Mouse (Mus musculus): ENCODE results near the gene Aldh2. TPM values are rescaled to one million over a fixed set of nuclear protein-coding genes. Genes with fewer than 3 reads are reported as not detected.
"Not testable (repeated sequence)": the region's sequence is repeated elsewhere in the genome, so short reads cannot be mapped to it uniquely, and the experiment has no call there.

Gene Aldh2
- 108 and 110 TPM in 2 replicates for polyA plus RNA-seq (2016; fragmentation: Nextera tagmentation; extraction: Ambion mirVana)

DNA sequence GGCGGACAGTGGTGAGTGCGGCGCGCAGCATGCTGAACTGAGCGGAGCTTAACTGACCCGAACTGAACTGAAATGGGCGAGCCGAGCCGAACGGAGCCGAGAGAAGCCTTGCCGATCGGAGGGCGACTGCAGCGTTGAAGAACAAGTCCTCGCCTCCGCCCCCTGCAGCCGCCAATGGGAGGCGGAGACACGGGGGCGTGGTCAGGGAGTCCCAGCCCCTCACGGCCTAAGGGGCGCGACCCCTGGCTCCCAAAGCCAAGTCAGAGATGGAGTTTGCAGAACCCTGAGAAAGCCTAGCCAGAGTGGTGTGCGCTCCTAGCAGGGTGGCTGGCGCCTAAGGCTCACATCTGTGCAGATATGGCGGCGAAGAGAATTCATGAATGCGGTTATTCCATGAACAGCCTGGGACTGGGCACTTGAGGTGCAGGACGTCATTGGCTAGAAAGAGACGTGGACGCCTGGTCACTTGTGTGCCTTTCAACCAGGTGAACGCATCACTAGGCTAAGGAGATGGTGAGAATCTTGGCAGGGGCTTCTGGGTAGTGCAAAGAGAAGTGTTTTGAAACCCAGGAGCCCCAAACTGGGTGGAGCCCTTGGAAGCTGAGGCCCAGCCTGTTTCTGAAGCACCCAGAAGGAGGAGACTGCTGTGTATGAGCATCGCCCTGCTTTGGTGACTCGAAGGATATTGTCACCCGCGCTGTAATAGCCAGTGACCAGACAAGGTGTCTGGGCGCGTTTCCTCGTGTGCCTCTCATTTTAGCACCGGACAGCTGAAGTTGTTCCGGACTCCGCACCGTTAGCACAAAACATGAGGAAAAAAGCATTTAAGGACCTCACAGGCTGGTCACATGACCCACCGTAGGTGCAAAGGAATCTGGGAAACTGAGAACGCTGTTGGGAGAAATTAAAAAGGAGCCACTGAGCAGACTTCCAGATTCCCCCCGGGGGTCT is at the start of gene Aldh2:
Gene Aldh2, minus strand, starts transcription at position 374 of the 951 bp plus-strand sequence.
- 3% methylated on average over 47 of the region's 47 CpGs for WGBS
- Histone ChIP-seq H3K4me3 (replicated peaks) (peak within 1 kb of the TSS; percentile 60), H3K9ac (peak within 1 kb of the TSS; percentile 82), H3K9me3 (no peaks in the 10 kb centered on the region), H3K36me3 (replicated peaks) (no peaks in the 10 kb centered on the region), H3K4me1 (peaks cover 21% of the 10 kb centered on the region), H3K27me3 (peaks cover 7% of the 10 kb centered on the region; the same call in 1 of the 2 replicates), H3K4me2 (peak within 1 kb of the TSS; percentile 97), H3K27ac (peak within 1 kb of the TSS; percentile 68; the same call in 1 of the 2 replicates)
- peak; percentile 86 for ATAC-seq (ENCODE audit: low FRiP score)

DNA sequence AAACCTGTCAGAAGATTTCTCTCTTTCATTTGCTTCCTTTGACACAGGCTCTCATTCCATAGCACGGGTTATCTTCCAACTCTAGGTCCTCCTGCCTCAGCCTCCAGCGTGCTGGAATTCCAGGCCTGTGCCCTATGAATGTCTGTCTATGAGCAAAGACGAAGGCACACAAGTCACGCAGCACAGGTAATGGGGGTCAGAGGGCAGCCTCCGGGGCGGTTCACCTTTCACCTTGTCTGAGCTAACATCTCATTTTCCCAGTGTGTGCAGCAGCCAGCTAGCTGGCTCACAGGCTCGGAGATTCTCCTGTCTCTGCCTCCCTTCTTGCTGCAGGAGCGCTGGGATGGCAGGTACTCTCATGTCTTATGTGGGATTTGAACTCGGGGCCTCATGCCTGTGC is 46.0 kb upstream of the Aldh2 start:
- no peak for ATAC-seq (ENCODE audit: low FRiP score)
- Histone ChIP-seq H3K9ac (no peak overlapping the region), H3K27me3 (no peaks in the 10 kb centered on the region), H3K27ac (no peak overlapping the region), H3K4me2 (no peak overlapping the region), H3K4me3 (replicated peaks) (no peak overlapping the region), H3K9me3 (no peaks in the 10 kb centered on the region), H3K4me1 (no peaks in the 10 kb centered on the region), H3K36me3 (replicated peaks) (no peaks in the 10 kb centered on the region)
- WGBS: 93% methylated on average over 9 of the region's 9 CpGs

DNA sequence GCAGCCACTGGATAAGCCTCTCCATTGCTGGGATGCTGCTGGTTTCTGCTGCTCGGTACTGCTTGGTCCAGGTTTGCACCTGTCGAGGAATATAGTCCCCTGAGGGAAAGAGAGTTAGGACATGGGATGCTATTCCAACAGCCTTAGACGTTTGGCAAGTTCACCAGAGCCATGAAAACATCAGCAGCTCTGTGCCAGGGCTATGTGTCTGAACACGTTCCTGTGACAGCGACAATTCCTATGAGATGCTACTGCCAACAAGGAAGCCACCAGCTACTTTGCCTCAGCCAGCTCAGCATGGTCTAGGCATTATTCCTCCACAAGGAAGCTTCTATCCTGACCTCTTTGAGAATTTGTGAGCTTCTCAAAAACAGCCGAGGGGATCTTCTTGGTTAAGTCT is 43.7 kb upstream of the Aldh2 start:
- Histone ChIP-seq H3K4me3 (replicated peaks) (no peak overlapping the region), H3K27ac (no peak overlapping the region), H3K4me1 (no peaks in the 10 kb centered on the region), H3K4me2 (no peak overlapping the region), H3K36me3 (replicated peaks) (no peaks in the 10 kb centered on the region), H3K27me3 (no peaks in the 10 kb centered on the region), H3K9ac (no peak overlapping the region), H3K9me3 (no peaks in the 10 kb centered on the region)
- no peak for ATAC-seq (ENCODE audit: low FRiP score)
- 88% methylated on average over 6 of the region's 6 CpGs for WGBS

DNA sequence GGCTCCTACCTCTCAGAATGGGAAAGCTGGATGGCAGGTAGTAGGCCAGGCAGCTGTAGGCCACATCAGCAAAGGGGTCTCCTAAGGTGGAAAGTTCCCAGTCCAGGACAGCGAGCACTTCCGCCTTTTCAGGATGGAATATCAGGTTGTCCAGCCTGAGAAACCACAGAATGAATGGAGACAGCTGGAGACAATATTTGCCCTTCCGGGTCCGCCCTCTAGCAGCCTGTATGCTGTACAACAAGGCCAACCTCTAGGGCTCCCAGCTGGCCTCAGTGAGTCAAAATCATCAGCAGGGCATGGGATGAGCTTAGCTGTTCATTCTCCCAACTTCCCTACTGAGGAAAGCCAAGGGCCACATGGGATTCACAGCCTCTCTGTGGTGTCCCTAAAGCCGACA is 41.0 kb upstream of the Aldh2 start:
- Histone ChIP-seq H3K27me3 (no peaks in the 10 kb centered on the region), H3K9ac (no peak overlapping the region), H3K4me2 (no peak overlapping the region), H3K4me3 (replicated peaks) (no peak overlapping the region), H3K27ac (no peak overlapping the region), H3K36me3 (replicated peaks) (no peaks in the 10 kb centered on the region), H3K4me1 (no peaks in the 10 kb centered on the region), H3K9me3 (no peaks in the 10 kb centered on the region)
- no peak for ATAC-seq (ENCODE audit: low FRiP score)
- 95% methylated on average over 5 of the region's 5 CpGs for WGBS

DNA sequence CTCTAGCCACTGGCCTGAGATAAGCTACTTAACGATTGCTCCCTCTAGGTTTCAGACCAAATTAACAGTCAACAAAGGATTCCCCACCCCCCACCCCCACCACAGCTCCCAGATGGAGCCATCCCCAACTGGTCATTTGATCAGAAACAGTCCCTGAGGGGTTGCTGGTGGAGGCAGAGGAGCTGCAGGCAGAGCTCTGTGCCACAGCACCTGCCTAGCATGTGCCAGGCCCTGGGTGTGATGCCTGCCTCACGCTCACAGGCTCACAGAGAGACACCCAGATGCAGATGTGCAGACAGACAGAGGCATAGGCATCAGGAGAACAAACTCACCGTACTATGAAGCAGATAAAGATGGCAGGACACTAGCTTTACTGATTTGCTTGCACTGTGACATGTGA is 39.2 kb upstream of the Aldh2 start:
- no peak for ATAC-seq (ENCODE audit: low FRiP score)
- Histone ChIP-seq H3K4me2 (no peak overlapping the region), H3K4me1 (no peaks in the 10 kb centered on the region), H3K4me3 (replicated peaks) (no peak overlapping the region), H3K9me3 (no peaks in the 10 kb centered on the region), H3K36me3 (replicated peaks) (no peaks in the 10 kb centered on the region), H3K9ac (no peak overlapping the region), H3K27ac (no peak overlapping the region), H3K27me3 (no peaks in the 10 kb centered on the region)
- WGBS: 45% methylated on average over 3 of the region's 3 CpGs

DNA sequence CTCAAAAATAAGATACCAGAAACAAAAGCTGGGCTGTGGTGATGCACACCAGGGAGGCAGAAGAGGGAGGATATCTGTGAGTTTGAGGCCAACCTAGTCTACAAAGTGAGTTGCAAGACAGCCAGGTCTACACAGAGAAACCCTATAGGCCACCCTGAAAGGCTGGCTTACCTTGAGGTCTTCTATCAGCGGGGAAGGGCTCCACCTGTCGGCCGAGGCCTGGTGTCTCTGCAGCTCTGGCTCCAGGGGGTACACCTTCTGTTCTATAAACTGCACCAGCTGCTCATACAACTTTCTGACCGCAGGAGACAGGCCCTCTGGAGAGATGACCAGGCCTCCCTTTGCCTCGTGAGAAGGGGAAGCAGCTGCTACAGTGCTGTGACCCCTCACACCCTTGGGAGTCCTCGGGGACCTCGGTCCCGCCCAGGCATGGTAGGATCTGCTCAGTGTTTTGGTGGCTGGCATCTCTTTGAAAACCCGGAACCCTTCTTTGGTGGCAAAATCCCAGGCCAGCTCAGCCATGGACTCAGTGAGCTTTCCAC is 37.6 kb upstream of the Aldh2 start:
- H3K36me3 ChIP-seq (replicated peaks); H3K4me3 ChIP-seq (replicated peaks); H3K4me1 ChIP-seq; H3K27ac ChIP-seq; H3K27me3 ChIP-seq; H3K4me2 ChIP-seq; H3K9me3 ChIP-seq; H3K9ac ChIP-seq; ATAC-seq (ENCODE audit: low FRiP score): not testable (repeated sequence)
- WGBS: 61% methylated on average over 9 of the region's 9 CpGs

DNA sequence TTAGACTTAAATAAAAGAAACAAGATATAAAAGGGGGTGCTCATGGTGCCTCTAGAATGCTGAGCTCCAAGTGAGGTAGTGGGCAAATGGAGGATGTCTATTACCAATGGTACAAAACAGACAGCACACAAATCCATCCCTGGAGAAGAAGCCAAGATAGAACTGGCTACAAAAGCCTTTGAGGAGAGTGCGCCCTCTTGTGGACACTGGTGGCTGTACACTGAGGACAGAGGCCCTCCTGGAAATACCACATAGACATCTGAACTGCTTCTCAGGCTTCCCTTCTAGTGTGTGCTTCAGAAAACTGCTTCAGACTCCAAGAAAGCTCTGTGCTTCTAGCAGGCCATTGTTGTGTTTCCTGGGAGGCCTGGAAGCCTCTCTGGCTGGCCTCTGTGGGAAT is 34.2 kb upstream of the Aldh2 start:
- no peak overlapping the region for H3K9ac ChIP-seq
- no peak overlapping the region for H3K27ac ChIP-seq
- ATAC-seq (ENCODE audit: low FRiP score): no peak
- no peak overlapping the region for H3K4me3 ChIP-seq (replicated peaks)
- no peak overlapping the region for H3K4me2 ChIP-seq
- H3K27me3 ChIP-seq: no peaks in the 10 kb centered on the region
- no peaks in the 10 kb centered on the region for H3K36me3 ChIP-seq (replicated peaks)
- H3K4me1 ChIP-seq: no peaks in the 10 kb centered on the region
- no peaks in the 10 kb centered on the region for H3K9me3 ChIP-seq
- WGBS: 0% methylated on average over 1 of the region's 1 CpGs

DNA sequence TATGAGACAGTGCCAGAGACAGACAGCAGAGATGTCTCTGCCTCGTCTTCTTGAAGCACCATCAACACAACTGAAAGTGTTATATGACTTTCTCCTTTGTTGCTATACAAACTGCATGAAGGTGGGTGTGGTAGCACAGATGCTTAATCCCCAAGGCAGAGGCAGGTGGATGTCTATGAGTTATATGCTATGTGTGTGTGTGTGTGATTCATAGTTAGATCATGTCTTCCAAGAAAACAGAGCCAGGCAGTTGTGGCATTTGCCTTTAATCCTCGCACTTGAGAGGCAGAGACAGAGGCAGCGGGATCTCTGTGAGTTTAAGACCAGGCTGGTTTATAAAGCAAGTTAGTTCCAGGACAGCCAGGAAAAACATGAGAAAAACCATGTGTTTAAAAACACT is 29.6 kb upstream of the Aldh2 start:
- WGBS: 91% methylated on average over 3 of the region's 3 CpGs

DNA sequence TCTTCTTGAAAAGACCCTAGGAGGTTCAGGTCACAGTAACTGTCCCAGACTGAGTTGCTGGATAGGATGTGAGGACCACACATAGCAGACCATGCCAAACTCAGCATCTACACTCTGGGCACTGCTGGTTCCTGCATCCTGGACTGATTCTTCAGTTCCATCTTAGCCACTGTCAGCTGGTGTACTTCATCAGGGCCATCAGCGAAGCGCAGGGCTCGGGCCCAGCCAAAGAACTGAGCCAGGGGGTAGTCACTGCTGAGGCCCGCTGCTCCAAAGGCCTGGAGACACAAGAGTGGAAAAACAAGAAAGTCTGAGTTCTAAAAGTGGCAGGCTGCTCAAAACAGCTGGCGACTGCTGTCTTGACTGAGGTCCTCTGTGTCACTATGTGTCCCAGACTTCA is 27.5 kb upstream of the Aldh2 start:
- Histone ChIP-seq H3K36me3 (replicated peaks) (no peaks in the 10 kb centered on the region), H3K4me3 (replicated peaks) (no peak overlapping the region), H3K4me2 (no peak overlapping the region), H3K9ac (no peak overlapping the region), H3K27ac (no peak overlapping the region), H3K4me1 (peaks cover 11% of the 10 kb centered on the region), H3K27me3 (no peaks in the 10 kb centered on the region), H3K9me3 (no peaks in the 10 kb centered on the region)
- no peak for ATAC-seq (ENCODE audit: low FRiP score)
- 92% methylated on average over 5 of the region's 5 CpGs for WGBS

More for the DNA sequence above, 29.6 kb upstream of the Aldh2 start:
- Histone ChIP-seq H3K9me3 (no peaks in the 10 kb centered on the region), H3K4me3 (replicated peaks) (no peak overlapping the region), H3K27me3 (no peaks in the 10 kb centered on the region), H3K4me2 (no peak overlapping the region), H3K36me3 (replicated peaks) (no peaks in the 10 kb centered on the region), H3K4me1 (peaks cover 11% of the 10 kb centered on the region), H3K27ac (no peak overlapping the region), H3K9ac (no peak overlapping the region)
- ATAC-seq (ENCODE audit: low FRiP score): no peak

DNA sequence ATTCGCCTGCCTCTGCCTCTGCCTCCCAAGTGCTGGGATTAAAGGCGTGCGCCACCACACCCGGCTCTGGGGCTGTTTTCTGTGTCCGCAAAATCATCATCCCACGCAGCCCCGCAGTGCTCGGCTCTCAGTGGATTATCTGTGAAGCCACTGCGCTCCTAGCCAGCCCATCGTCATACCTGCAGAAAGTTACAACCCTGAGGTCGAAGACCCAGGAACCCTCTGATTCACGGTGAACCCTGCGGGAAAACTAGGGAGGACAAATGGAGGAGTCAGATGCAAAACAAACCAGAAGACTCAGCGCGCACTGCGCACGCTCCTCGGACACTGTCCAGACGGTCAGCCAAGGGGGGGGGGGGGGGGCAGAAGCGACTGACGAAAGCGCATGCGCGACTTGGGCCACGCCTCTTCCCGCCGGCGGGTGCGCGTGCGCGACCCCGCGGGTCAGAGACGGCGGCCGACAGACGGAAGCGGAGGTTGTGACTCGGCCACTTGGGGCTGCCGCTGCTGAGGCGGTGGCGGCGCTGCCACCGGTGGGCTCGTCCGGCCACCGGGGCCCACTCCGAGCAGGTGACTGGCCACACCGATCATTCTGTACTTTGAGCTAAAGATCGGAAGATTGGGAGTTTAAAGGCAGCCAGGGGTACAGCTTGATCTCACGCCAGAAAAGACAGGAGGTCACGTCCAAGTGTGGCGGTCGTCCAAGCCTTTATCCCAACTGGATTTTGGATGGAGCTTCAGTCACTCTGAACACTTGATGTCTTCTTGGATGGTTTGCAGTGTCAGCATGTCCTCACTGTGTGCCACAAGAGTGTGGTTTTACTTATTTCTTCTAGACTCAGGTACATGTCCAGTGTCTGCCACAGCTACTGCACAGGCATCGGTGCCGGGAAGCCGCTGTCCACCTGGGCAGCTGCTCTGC is 25.2 kb upstream of the Aldh2 start, which contains the start of gene Acad12:
Gene Acad12, minus strand, starts transcription at position 347 of the 922 bp plus-strand sequence.
- Histone ChIP-seq H3K9ac (peak within 1 kb of the TSS; percentile 80), H3K36me3 (replicated peaks) (no peaks in the 10 kb centered on the region), H3K4me2 (peak within 1 kb of the TSS; percentile 77), H3K27me3 (no peaks in the 10 kb centered on the region), H3K4me1 (peaks cover 11% of the 10 kb centered on the region), H3K9me3 (no peaks in the 10 kb centered on the region), H3K4me3 (replicated peaks) (peak within 1 kb of the TSS; percentile 69), H3K27ac (peak within 1 kb of the TSS; percentile 82)
- 2% methylated on average over 54 of the region's 58 CpGs for WGBS
- peak; percentile 87 for ATAC-seq (ENCODE audit: low FRiP score)

DNA sequence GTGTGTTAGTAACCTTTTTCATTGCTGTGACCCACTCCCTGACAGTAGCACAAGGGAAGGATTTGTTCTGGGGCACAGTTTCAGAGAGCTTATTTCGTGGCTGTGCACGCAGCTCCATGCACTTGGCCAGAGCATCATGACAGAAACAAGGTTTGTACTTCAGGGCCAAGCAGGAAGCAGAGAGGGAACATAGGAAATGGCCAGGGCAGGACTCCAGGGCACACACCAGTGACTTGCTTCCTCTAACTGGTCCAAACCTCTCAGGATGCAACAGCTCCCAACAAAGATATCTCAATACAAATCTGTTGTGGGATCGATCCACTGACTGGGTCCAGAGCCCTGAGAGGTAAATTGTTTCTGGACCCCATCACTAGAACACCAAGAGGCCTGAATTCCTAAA is 21.3 kb upstream of the Aldh2 start:
- not testable (repeated sequence) for ATAC-seq (ENCODE audit: low FRiP score); H3K9me3 ChIP-seq
- 87% methylated on average over 3 of the region's 3 CpGs for WGBS

DNA sequence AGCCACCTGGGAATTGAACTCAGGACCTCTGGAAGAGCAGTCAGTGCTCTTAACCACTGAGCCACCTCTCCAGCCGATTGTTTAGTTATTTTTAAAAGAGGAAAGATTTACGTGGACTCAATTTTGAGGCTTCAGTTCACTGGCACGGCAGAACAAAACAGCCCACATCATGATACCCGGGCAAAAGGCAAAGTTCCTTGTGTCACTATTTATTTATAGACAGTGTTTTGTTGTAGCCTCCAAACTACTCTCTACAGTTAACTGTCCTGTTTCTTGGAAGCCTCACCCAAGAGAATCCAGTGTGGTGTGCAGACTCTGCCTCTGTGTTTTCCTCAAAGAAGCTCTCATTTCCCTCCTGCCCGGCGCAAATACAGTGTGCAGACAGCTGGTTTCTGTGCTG is 18.4 kb upstream of the Aldh2 start:
- no peak overlapping the region for H3K4me3 ChIP-seq (replicated peaks)
- no peaks in the 10 kb centered on the region for H3K36me3 ChIP-seq (replicated peaks)
- H3K27ac ChIP-seq: no peak overlapping the region
- no peak for ATAC-seq (ENCODE audit: low FRiP score)
- no peaks in the 10 kb centered on the region for H3K4me1 ChIP-seq
- no peaks in the 10 kb centered on the region for H3K27me3 ChIP-seq
- H3K9ac ChIP-seq: no peak overlapping the region
- H3K4me2 ChIP-seq: no peak overlapping the region
- no peaks in the 10 kb centered on the region for H3K9me3 ChIP-seq
- WGBS: 89% methylated on average over 6 of the region's 6 CpGs

More for the DNA sequence above, 21.3 kb upstream of the Aldh2 start:
- H3K27me3 ChIP-seq; H3K27ac ChIP-seq; H3K36me3 ChIP-seq (replicated peaks); H3K4me1 ChIP-seq; H3K4me2 ChIP-seq; H3K4me3 ChIP-seq (replicated peaks); H3K9ac ChIP-seq: not testable (repeated sequence)
